Mouse (Mus musculus) hindbrain, embryonic 15.5 days (tissue): ENCODE measurements around the gene Gprc5b. TPM values are rescaled to one million over a fixed set of nuclear protein-coding genes. Genes with fewer than 3 reads are reported as not detected.

ENCODE experiments used
- ATAC-seq: fragments of 200-750 bp; cut with Nextera tagmentation; 2 replicates; pipeline ENCODE4 v1.8.0; 2017; ENCODE audit warnings: low read depth, moderate number of reproducible peaks, moderate TSS enrichment; ENCODE audit not compliant: low FRiP score
- H3K27ac ChIP-seq: fragments of 300-500 bp; sonication (generic); replicated peaks from 2 replicates; pipeline ENCODE4 v1.5.1; 2015; ENCODE audit warnings: mild to moderate bottlenecking, inconsistent platforms
- H3K27me3 ChIP-seq: fragments of 300-500 bp; sonication (generic); 2 replicates; pipeline ENCODE4 v1.6.1; 2015; ENCODE audit warnings: control low read depth, inconsistent platforms
- H3K36me3 ChIP-seq: fragments of 300-500 bp; sonication (generic); 2 replicates; pipeline ENCODE4 v1.6.1; 2015; ENCODE audit warnings: control low read depth, inconsistent platforms
- H3K4me1 ChIP-seq: fragments of 300-500 bp; sonication (generic); replicated peaks from 2 replicates; pipeline ENCODE4 v1.6.1; 2015; ENCODE audit warnings: control low read depth, inconsistent platforms
- H3K4me2 ChIP-seq: fragments of 300-500 bp; sonication (generic); 2 replicates; pipeline ENCODE4 v1.6.1; 2015; ENCODE audit warnings: moderate library complexity, mild to moderate bottlenecking, inconsistent platforms
- H3K4me3 ChIP-seq: fragments of 300-500 bp; sonication (generic); 2 replicates; pipeline ENCODE4 v1.5.1; 2015; ENCODE audit warnings: mild to moderate bottlenecking, inconsistent platforms
- H3K9ac ChIP-seq: fragments of 300-500 bp; sonication (generic); 2 replicates; pipeline ENCODE4 v1.6.1; 2015; ENCODE audit warnings: inconsistent platforms
- H3K9me3 ChIP-seq: fragments of 300-500 bp; sonication (generic); 2 replicates; pipeline ENCODE4 v1.6.1; 2016; ENCODE audit warnings: control low read depth, inconsistent platforms
- whole genome bisulfite sequencing: fragments of 180-500 bp; shearing (Covaris S2); methylation state at CpG from one replicate; pipeline ENCODE4 v1.1.7; 2015; 5-methylcytosine and 5-hydroxymethylcytosine counted together
- polyA plus RNA-seq: library from polyadenylated mRNA; unstranded; fragments of >200 nt; fragmentation: Nextera tagmentation; extraction: Ambion mirVana; gene quantifications from 2 replicates; pipeline ENCODE4 v1.2.1, GENCODE M21; 2015

Gprc5b gene
- polyA plus RNA-seq, 1 experiment from 2014 or later: 5.2 TPM

DNA sequence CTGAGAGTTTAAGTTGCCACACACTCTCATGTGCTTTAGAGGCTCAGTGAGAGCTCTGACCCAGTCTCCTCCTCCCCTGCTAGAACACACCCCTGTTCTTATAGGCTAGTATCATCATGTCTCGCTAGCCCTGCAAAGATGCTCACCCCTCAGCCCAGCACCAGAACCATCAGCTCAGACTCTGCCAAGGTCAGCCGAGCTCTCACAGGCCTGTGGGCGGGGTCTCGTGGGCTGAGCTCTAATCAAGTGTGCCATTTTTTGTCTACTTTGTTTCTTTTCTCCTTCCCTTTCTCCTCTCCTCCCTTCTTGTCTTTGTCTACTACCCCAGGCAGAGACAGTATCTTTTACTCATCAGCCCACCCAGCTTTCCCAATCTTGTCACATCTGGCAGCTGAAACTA is 9.2 kb downstream of the Gprc5b start:
- Histone ChIP-seq H3K9ac (no peak overlapping the region), H3K4me1 (peaks cover 35% of the 10 kb centered on the region), H3K4me3 (no peak overlapping the region), H3K4me2 (no peak overlapping the region), H3K27ac (no peak overlapping the region), H3K27me3 (no peaks in the 10 kb centered on the region), H3K36me3 (no peaks in the 10 kb centered on the region), H3K9me3 (no peaks in the 10 kb centered on the region)
- ATAC-seq: no peak
- 81% methylated on average over 4 of the region's 4 CpGs for WGBS

DNA sequence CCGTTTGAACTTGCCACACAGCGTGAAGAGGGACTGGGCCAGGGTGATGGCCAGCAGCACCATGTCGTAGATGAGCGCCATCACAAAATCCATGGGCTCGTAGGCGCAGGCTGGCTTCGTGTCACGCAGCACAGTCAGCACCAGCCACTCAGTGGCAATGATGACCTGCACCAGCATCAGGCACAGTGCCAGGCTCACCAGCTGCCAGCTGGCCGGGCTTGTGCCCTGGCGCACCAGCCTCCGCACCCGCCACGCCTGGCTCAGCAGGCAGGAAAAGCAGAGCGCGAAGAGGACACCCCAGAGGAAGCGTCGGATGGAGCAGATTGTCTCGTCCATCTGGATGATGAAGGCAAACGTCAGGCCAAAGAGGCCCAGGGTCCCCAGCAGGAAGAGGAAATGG is 11.1 kb downstream of the Gprc5b start:
- no peaks in the 10 kb centered on the region for H3K36me3 ChIP-seq

DNA sequence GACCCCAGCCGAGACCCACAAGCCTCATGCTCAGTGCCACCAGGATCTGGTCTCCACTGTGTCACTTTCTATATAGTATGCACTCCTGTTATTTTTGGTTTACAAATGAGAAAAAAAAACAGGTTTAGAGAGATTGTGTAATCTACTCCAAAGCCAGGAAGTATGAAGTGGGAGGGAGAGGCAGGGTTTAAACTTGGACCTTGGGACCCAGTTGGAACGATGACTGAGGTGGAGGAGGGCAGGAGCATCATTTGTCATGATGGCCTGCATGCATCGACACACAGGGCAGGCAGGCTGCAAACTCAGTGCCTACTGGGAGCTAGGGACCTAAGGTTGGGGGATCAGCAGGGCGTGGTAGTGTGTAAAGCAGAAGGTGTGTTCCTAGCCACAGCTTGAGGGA is 12.4 kb downstream of the Gprc5b start:
- WGBS: 83% methylated on average over 4 of the region's 4 CpGs
- no peak for ATAC-seq
- no peaks in the 10 kb centered on the region for H3K27me3 ChIP-seq
- H3K4me3 ChIP-seq: no peak overlapping the region
- no peaks in the 10 kb centered on the region for H3K36me3 ChIP-seq
- H3K9me3 ChIP-seq: no peaks in the 10 kb centered on the region
- H3K4me2 ChIP-seq: no peak overlapping the region
- no peak overlapping the region for H3K9ac ChIP-seq
- H3K4me1 ChIP-seq: peaks cover 40% of the 10 kb centered on the region
- H3K27ac ChIP-seq: no peak overlapping the region

More for the DNA sequence above, 11.1 kb downstream of the Gprc5b start:
- H3K27ac ChIP-seq: no peak overlapping the region
- H3K4me2 ChIP-seq: no peak overlapping the region
- no peaks in the 10 kb centered on the region for H3K27me3 ChIP-seq
- no peak overlapping the region for H3K4me3 ChIP-seq
- ATAC-seq: peak; percentile 39
- peaks cover 29% of the 10 kb centered on the region for H3K4me1 ChIP-seq
- H3K9me3 ChIP-seq: no peaks in the 10 kb centered on the region
- H3K9ac ChIP-seq: no peak overlapping the region
- 66% methylated on average over 19 of the region's 19 CpGs for WGBS

DNA sequence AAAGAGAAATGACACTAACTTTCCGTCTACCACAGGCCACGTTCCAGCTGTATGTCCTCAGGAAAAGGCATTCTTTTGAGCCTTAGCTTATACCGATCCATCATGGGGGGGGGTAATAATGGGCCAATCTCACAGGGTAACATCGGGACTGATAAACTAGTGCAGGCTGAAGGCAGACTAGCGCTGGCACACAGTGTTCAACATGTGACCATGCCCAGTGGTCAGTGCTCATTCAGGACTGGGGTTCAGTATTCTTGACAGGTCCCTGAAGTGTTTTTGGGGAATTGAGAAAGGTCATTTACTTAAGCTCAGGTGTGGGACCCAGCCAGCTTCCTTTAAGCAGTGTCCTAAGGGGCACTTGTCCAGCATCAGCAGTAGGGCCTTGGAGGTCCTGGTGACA is 13.2 kb downstream of the Gprc5b start:
- no peak for ATAC-seq
- Histone ChIP-seq H3K27ac (no peak overlapping the region), H3K36me3 (no peaks in the 10 kb centered on the region), H3K9ac (no peak overlapping the region), H3K27me3 (no peaks in the 10 kb centered on the region), H3K9me3 (no peaks in the 10 kb centered on the region), H3K4me2 (no peak overlapping the region), H3K4me3 (no peak overlapping the region), H3K4me1 (peaks cover 47% of the 10 kb centered on the region)
- 87% methylated on average over 5 of the region's 5 CpGs for WGBS

DNA sequence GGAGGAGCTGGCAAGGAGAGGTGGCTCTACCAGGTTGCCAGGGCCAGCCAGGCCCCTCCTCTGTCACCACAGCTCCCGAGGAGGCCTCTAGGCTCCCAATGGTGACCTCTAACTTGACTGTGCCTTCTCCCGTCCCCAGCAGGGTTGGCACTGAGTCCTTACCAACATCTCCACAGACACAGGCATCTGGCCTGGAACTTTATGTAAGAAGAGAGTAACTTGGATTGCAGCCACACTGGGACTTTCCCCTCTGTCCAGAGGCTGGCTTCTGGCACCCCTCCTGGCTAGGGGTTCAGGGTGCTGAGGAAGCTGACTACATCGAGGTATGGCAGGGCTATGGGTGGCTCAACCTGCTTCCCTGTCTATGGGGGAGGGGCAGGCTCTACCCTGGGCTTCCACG is 13.7 kb downstream of the Gprc5b start:
- no peak overlapping the region for H3K4me2 ChIP-seq
- H3K27me3 ChIP-seq: no peaks in the 10 kb centered on the region
- peaks cover 50% of the 10 kb centered on the region for H3K4me1 ChIP-seq
- no peaks in the 10 kb centered on the region for H3K9me3 ChIP-seq
- no peaks in the 10 kb centered on the region for H3K36me3 ChIP-seq
- 65% methylated on average over 4 of the region's 4 CpGs for WGBS
- no peak overlapping the region for H3K27ac ChIP-seq
- peak; percentile 23; the same call in 1 of the 2 replicates for ATAC-seq
- no peak overlapping the region for H3K4me3 ChIP-seq
- H3K9ac ChIP-seq: no peak overlapping the region

GRCm38 (mm10) chr7:118979708-118980107 is 15.3 kb downstream of the Gprc5b start:
- WGBS: 77% methylated on average over 9 of the region's 9 CpGs
- H3K27me3 ChIP-seq: no peaks in the 10 kb centered on the region
- no peaks in the 10 kb centered on the region for H3K36me3 ChIP-seq

GRCm38 (mm10) chr7:118979121-118979520 is 15.9 kb downstream of the Gprc5b start:
- Histone ChIP-seq H3K9me3 (no peaks in the 10 kb centered on the region), H3K4me1 (peaks cover 52% of the 10 kb centered on the region), H3K27ac (no peak overlapping the region), H3K9ac (no peak overlapping the region), H3K4me2 (no peak overlapping the region), H3K4me3 (no peak overlapping the region), H3K27me3 (no peaks in the 10 kb centered on the region), H3K36me3 (no peaks in the 10 kb centered on the region)
- ATAC-seq: no peak
- 90% methylated on average over 7 of the region's 7 CpGs for WGBS

More at GRCm38 (mm10) chr7:118979708-118980107, 15.3 kb downstream of the Gprc5b start:
- no peak for ATAC-seq
- H3K4me1 ChIP-seq: peaks cover 50% of the 10 kb centered on the region
- no peak overlapping the region for H3K9ac ChIP-seq
- H3K4me2 ChIP-seq: no peak overlapping the region
- no peak overlapping the region for H3K27ac ChIP-seq
- H3K9me3 ChIP-seq: no peaks in the 10 kb centered on the region
- no peak overlapping the region for H3K4me3 ChIP-seq

- Histone ChIP-seq H3K4me1 (peaks cover 65% of the 10 kb centered on the region), H3K27me3 (no peaks in the 10 kb centered on the region), H3K27ac (peak overlapping the region; percentile 71), H3K9me3 (no peaks in the 10 kb centered on the region), H3K36me3 (no peaks in the 10 kb centered on the region), H3K9ac (no peak overlapping the region), H3K4me2 (peak overlapping the region; percentile 38; the same call in 1 of the 2 replicates), H3K4me3 (no peak overlapping the region)
- ATAC-seq: no peak
- WGBS: 65% methylated on average over 10 of the region's 10 CpGs
Measured at GRCm38 (mm10) chr7:118977167-118977543, 17.9 kb downstream of the Gprc5b start.

GRCm38 (mm10) chr7:118976414-118977166 is 18.4 kb downstream of the Gprc5b start:
- peak overlapping the region; percentile 9 for H3K4me3 ChIP-seq

DNA sequence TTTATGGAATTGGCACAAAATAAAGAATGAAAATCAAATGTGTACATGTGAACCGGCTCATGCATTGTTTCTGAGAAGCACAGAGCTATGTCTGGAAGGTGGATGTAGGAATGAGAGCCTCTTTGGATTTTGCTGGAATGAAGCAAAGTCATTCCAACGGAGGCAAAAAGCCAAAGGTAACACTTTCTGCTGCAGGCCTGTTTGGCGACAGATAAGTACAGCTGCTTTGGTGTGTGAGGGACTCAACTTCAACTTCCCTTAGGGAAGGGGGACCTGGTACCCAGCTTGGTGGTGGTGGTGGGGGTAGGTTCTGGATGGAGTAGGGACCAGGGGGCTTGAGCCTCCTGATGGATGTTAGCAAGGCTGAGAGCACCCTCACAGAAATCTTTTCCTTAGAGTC is 19.2 kb downstream of the Gprc5b start:
- Histone ChIP-seq H3K9me3 (no peaks in the 10 kb centered on the region), H3K4me1 (peaks cover 61% of the 10 kb centered on the region), H3K4me3 (peak overlapping the region; percentile 9; the same call in 1 of the 2 replicates), H3K4me2 (peak overlapping the region; percentile 38), H3K9ac (no peak overlapping the region), H3K27ac (peak overlapping the region; percentile 71), H3K27me3 (no peaks in the 10 kb centered on the region), H3K36me3 (no peaks in the 10 kb centered on the region)
- WGBS: 73% methylated on average over 3 of the region's 3 CpGs
- no peak for ATAC-seq

More at GRCm38 (mm10) chr7:118976414-118977166, 18.4 kb downstream of the Gprc5b start:
- Histone ChIP-seq H3K27me3 (no peaks in the 10 kb centered on the region), H3K36me3 (no peaks in the 10 kb centered on the region), H3K27ac (peak overlapping the region; percentile 71), H3K9me3 (no peaks in the 10 kb centered on the region), H3K4me1 (peaks cover 66% of the 10 kb centered on the region), H3K9ac (no peak overlapping the region), H3K4me2 (peak overlapping the region; percentile 38)
- WGBS: 25% methylated on average over 14 of the region's 14 CpGs
- ATAC-seq: peak; percentile 65

- WGBS: 89% methylated on average over 4 of the region's 4 CpGs
- no peaks in the 10 kb centered on the region for H3K9me3 ChIP-seq
- ATAC-seq: no peak
- no peak overlapping the region for H3K9ac ChIP-seq
- H3K36me3 ChIP-seq: no peaks in the 10 kb centered on the region
- no peaks in the 10 kb centered on the region for H3K27me3 ChIP-seq
- peaks cover 53% of the 10 kb centered on the region for H3K4me1 ChIP-seq
- no peak overlapping the region for H3K4me2 ChIP-seq
- H3K4me3 ChIP-seq: no peak overlapping the region
- H3K27ac ChIP-seq: no peak overlapping the region; the same call in 1 of the 2 replicates
Measured at GRCm38 (mm10) chr7:118973377-118973776, 21.6 kb downstream of the Gprc5b start.

- Histone ChIP-seq H3K27ac (no peak overlapping the region), H3K27me3 (no peaks in the 10 kb centered on the region), H3K9me3 (no peaks in the 10 kb centered on the region), H3K4me2 (no peak overlapping the region), H3K4me1 (peaks cover 44% of the 10 kb centered on the region), H3K4me3 (no peak overlapping the region), H3K36me3 (no peaks in the 10 kb centered on the region), H3K9ac (no peak overlapping the region)
- ATAC-seq: peak; percentile 27; the same call in 1 of the 2 replicates
- 22% methylated on average over 5 of the region's 5 CpGs for WGBS
Measured at GRCm38 (mm10) chr7:118972306-118972705, 22.7 kb downstream of the Gprc5b start.
